Mouse (Mus musculus) splenic B cell, adult 2 months (primary cell): ENCODE data around the gene Gm42417.
A peak's percentile ranks its signal among the peaks of the same experiment; 100 is the strongest.

ENCODE experiments used
- DNase-seq: peaks from one replicate; pipeline ENCODE4 v3.0.0-alpha.2; 2011; ENCODE audit warnings: low read depth, low spot score
- H3K27me3 ChIP-seq: 2 replicates; pipeline ENCODE4 v1.6.1; 2012; ENCODE audit warnings: mild to moderate bottlenecking, low read length, moderate library complexity, mixed read lengths; ENCODE audit not compliant: control insufficient read depth, poor library complexity, insufficient read depth, severe bottlenecking
- H3K36me3 ChIP-seq: 2 replicates; pipeline ENCODE4 v1.6.1; 2012; ENCODE audit warnings: mild to moderate bottlenecking, low read length, moderate library complexity, mixed read lengths; ENCODE audit not compliant: control insufficient read depth, poor library complexity, insufficient read depth, severe bottlenecking

Gene Gm42417

GRCm38 (mm10) chr1:36528351-36528750 lies 10.9 kb downstream of the Gm42417 start:
- Histone ChIP-seq H3K36me3 (peaks cover 2% of the 10 kb centered on the region), H3K27me3 (no peaks in the 10 kb centered on the region)
- DNase-seq: no peak

GRCm38 (mm10) chr1:36526903-36527302 lies 12.3 kb downstream of the Gm42417 start:
- Histone ChIP-seq H3K36me3 (peaks cover 5% of the 10 kb centered on the region), H3K27me3 (no peaks in the 10 kb centered on the region)
- no peak for DNase-seq

GRCm38 (mm10) chr1:36525774-36526173 lies 13.5 kb downstream of the Gm42417 start:
- Histone ChIP-seq H3K36me3 (peaks cover 4% of the 10 kb centered on the region), H3K27me3 (no peaks in the 10 kb centered on the region)
- DNase-seq: no peak

GRCm38 (mm10) chr1:36524058-36524457 lies 15.2 kb downstream of the Gm42417 start:
- DNase-seq: no peak
- peaks cover 4% of the 10 kb centered on the region for H3K36me3 ChIP-seq

GRCm38 (mm10) chr1:36523332-36524013 lies 15.8 kb downstream of the Gm42417 start:
- Histone ChIP-seq H3K27me3 (no peaks in the 10 kb centered on the region), H3K36me3 (peaks cover 4% of the 10 kb centered on the region)
- no peak for DNase-seq

More at GRCm38 (mm10) chr1:36524058-36524457, 15.2 kb downstream of the Gm42417 start:
- H3K27me3 ChIP-seq: no peaks in the 10 kb centered on the region

- DNase-seq: no peak
- no peaks in the 10 kb centered on the region for H3K27me3 ChIP-seq
- peaks cover 4% of the 10 kb centered on the region for H3K36me3 ChIP-seq
Measured at GRCm38 (mm10) chr1:36522210-36522609, 17.0 kb downstream of the Gm42417 start.

GRCm38 (mm10) chr1:36519626-36520025 lies 19.6 kb downstream of the Gm42417 start:
- Histone ChIP-seq H3K27me3 (no peaks in the 10 kb centered on the region), H3K36me3 (peaks cover 4% of the 10 kb centered on the region)
- DNase-seq: no peak

- H3K36me3 ChIP-seq: peaks cover 6% of the 10 kb centered on the region
- H3K27me3 ChIP-seq: no peaks in the 10 kb centered on the region
- DNase-seq: no peak
Measured at GRCm38 (mm10) chr1:36518259-36518658, 21.0 kb downstream of the Gm42417 start.

- H3K27me3 ChIP-seq: no peaks in the 10 kb centered on the region
- DNase-seq: peak; percentile 22
- H3K36me3 ChIP-seq: peaks cover 3% of the 10 kb centered on the region; the same call in 1 of the 2 replicates
Measured at GRCm38 (mm10) chr1:36513718-36514117, 25.5 kb downstream of the Gm42417 start.

- Histone ChIP-seq H3K27me3 (no peaks in the 10 kb centered on the region), H3K36me3 (peaks cover 3% of the 10 kb centered on the region; the same call in 1 of the 2 replicates)
- DNase-seq: no peak
Measured at GRCm38 (mm10) chr1:36513310-36513709, 25.9 kb downstream of the Gm42417 start.

GRCm38 (mm10) chr1:36512966-36513280 lies 26.3 kb downstream of the Gm42417 start:
- no peak for DNase-seq
- H3K36me3 ChIP-seq: peaks cover 3% of the 10 kb centered on the region; the same call in 1 of the 2 replicates
- no peaks in the 10 kb centered on the region for H3K27me3 ChIP-seq

- DNase-seq: peak; percentile 60
- peaks cover 3% of the 10 kb centered on the region; the same call in 1 of the 2 replicates for H3K36me3 ChIP-seq
- H3K27me3 ChIP-seq: no peaks in the 10 kb centered on the region
Measured at GRCm38 (mm10) chr1:36512089-36512965, 26.9 kb downstream of the Gm42417 start.

GRCm38 (mm10) chr1:36511289-36512021 lies 27.8 kb downstream of the Gm42417 start, which contains the start of gene Cnnm3:
Gene Cnnm3 (plus strand): TSS chr1:36511867.
- Histone ChIP-seq H3K36me3 (peaks cover 3% of the 10 kb centered on the region; the same call in 1 of the 2 replicates), H3K27me3 (no peaks in the 10 kb centered on the region)
- DNase-seq: peak; percentile 97

- no peak for DNase-seq
- no peaks in the 10 kb centered on the region for H3K27me3 ChIP-seq
- H3K36me3 ChIP-seq: no peaks in the 10 kb centered on the region
Measured at GRCm38 (mm10) chr1:36508238-36508637, 31.0 kb downstream of the Gm42417 start.
